Mouse (Mus musculus) lung, embryonic 14.5 days (tissue): ENCODE results near the gene Sox6. TPM values are rescaled to one million over a fixed set of nuclear protein-coding genes. Genes with fewer than 3 reads are reported as not detected.

Experiments used
- ATAC-seq: fragments of 200-750 bp; cut with Nextera tagmentation; 2 replicates; pipeline ENCODE4 v1.8.0; 2017; ENCODE audit warnings: mild to moderate bottlenecking, moderate TSS enrichment, moderate library complexity; ENCODE audit not compliant: insufficient read depth
- DNase-seq: peaks from one replicate; pipeline ENCODE4 v3.0.0-alpha.2; 2015
- H3K27ac ChIP-seq: fragments of 300-500 bp; sonication (generic); 2 replicates; pipeline ENCODE4 v1.5.1; 2014; ENCODE audit warnings: low read depth, mild to moderate bottlenecking, moderate library complexity
- H3K27me3 ChIP-seq: fragments of 300-500 bp; sonication (generic); 2 replicates; pipeline ENCODE4 v1.6.1; 2014; ENCODE audit warnings: low read length, control low read depth; ENCODE audit not compliant: insufficient read depth
- H3K36me3 ChIP-seq: fragments of 300-500 bp; sonication (generic); 2 replicates; pipeline ENCODE4 v1.6.1; 2014; ENCODE audit warnings: control low read depth; ENCODE audit not compliant: insufficient read depth
- H3K4me1 ChIP-seq: fragments of 300-500 bp; sonication (generic); 2 replicates; pipeline ENCODE4 v1.6.1; 2014; ENCODE audit warnings: antibody characterized with exemption, control low read depth; ENCODE audit not compliant: insufficient read depth
- H3K4me2 ChIP-seq: fragments of 300-500 bp; sonication (generic); 2 replicates; pipeline ENCODE4 v1.6.1; 2014; ENCODE audit warnings: mild to moderate bottlenecking
- H3K4me3 ChIP-seq: fragments of 300-500 bp; sonication (generic); 2 replicates; pipeline ENCODE4 v1.5.1; 2014; ENCODE audit warnings: low read depth, low read length
- H3K9ac ChIP-seq: fragments of 300-500 bp; sonication (generic); 2 replicates; pipeline ENCODE4 v1.6.1; 2014
- H3K9me3 ChIP-seq: fragments of 300-500 bp; sonication (generic); 2 replicates; pipeline ENCODE4 v1.6.1; 2016; ENCODE audit warnings: low read depth, low read length, control low read depth
- CTCF ChIP-seq: IDR thresholded peaks from 2 replicates; pipeline ENCODE4 v1.5.1; 2016; ENCODE audit warnings: antibody characterized with exemption, low read depth
- WGBS: fragments of 180-500 bp; shearing (Covaris S2); extraction: QIAGEN DNeasy Blood & Tissue Kit; methylation state at CpG from one replicate; pipeline ENCODE4 v1.1.7; 2014; 5-methylcytosine and 5-hydroxymethylcytosine counted together
- polyA plus RNA-seq: library from polyadenylated mRNA; unstranded; fragments of >200 nt; fragmentation: Nextera tagmentation; extraction: Ambion mirVana; gene quantifications from 2 replicates; pipeline ENCODE4 v1.2.1, GENCODE M21; 2014

Gene Sox6
- polyA plus RNA-seq, 1 experiment from 2014 or later = 22.0 TPM

DNA sequence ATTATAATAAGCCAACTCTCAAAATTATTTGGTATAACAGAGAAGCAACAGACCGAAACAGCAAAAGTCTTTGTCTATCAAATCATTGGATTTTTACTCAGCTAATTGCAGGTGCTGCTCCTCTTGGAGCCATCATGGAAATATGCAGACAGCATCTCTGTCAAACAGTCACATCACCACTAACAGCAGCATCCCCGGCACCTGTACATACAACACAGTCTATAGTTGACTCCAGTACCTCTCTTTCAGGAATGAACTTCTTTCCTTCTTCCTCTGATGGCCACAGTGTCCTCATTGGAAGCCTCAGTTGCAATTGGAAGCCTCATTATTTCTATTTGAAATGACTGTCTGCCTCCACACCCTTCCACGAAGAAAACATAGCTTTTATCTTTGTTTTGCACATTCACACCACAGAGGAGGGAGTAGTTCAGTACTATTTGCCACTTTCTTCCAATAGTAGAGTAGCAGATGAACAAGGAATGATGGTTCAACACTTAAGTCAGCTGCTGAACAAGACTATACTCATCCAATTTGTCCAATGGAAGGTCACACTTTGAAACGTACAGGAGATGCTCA lies 192.7 kb downstream of the Sox6 start:
- no peak for TF ChIP-seq CTCF
- no peaks in the 10 kb centered on the region for H3K9me3 ChIP-seq
- no peaks in the 10 kb centered on the region for H3K4me1 ChIP-seq
- ATAC-seq = no peak
- H3K27me3 ChIP-seq = no peaks in the 10 kb centered on the region
- no peaks in the 10 kb centered on the region for H3K36me3 ChIP-seq
- H3K9ac ChIP-seq = no peak overlapping the region
- no peak for DNase-seq
- H3K4me3 ChIP-seq = no peak overlapping the region
- 76% methylated on average over 4 of the region's 4 CpGs for WGBS
- no peak overlapping the region for H3K4me2 ChIP-seq
- no peak overlapping the region for H3K27ac ChIP-seq

DNA sequence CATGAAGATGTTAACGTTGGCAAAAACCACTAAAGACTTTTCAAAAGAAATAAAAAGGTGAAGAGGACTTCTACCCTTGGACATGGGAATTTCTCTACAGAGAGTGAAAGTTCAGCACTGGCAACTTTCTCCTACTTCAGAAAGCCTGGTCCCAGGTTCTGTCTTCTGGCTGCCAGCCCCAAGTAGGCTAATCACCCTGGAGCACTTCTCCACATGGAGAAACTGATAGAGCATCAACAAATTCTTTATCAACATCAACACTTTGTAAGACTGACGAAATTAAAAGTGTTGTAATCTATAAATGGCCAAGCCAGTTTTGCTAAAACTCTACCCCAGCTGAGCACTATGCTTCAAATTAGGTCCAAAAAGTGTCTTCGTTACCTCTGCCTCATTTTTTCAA lies 193.7 kb downstream of the Sox6 start:
- no peaks in the 10 kb centered on the region for H3K9me3 ChIP-seq
- H3K4me3 ChIP-seq = no peak overlapping the region
- no peaks in the 10 kb centered on the region for H3K4me1 ChIP-seq
- no peak for ATAC-seq
- no peak for TF ChIP-seq CTCF
- WGBS = 75% methylated on average over 3 of the region's 3 CpGs
- H3K4me2 ChIP-seq = no peak overlapping the region
- no peak for DNase-seq
- H3K27me3 ChIP-seq = no peaks in the 10 kb centered on the region
- no peak overlapping the region for H3K9ac ChIP-seq
- H3K36me3 ChIP-seq = no peaks in the 10 kb centered on the region
- H3K27ac ChIP-seq = no peak overlapping the region

DNA sequence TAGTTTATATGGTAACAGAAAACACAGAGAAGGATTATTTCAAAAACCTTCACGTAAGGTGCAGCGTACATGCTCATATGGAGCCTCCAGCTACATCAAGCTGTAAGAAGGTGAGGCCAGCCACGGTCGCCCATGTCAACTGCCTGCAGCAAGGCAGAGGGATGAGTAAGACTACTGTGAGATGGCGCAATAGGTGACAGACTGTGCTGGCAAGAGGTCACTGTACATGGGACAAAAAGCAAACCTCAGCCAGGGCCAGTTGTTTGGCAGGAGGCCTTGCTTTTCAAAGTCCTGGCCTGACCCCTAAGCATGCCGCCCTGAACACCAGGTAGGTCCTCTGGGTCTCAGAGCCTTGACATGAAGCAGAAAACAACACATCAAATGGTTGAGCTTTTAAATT lies 194.2 kb downstream of the Sox6 start:
- WGBS = 84% methylated on average over 6 of the region's 6 CpGs
- no peak for ATAC-seq
- H3K4me2 ChIP-seq = no peak overlapping the region

DNA sequence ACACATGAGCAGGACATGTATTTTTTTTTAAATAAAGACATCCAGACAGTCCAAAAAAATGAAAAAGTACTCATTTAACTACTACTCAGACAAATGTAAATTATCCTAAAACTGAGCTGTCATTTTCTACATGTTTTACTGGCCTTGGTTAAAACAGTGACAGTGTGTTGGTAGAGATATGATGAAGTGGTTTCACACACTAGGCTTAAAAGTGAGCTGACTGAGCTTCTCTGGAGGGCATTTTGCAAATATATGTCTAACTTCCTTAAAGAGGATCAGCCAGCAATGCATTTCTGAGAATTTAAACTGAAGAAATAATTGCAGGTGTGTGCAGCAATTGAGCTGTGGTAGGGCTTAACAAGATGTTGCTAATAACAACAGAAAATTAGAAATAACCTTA lies 196.3 kb downstream of the Sox6 start:
- Histone ChIP-seq H3K9ac (no peak overlapping the region), H3K4me1 (no peaks in the 10 kb centered on the region), H3K36me3 (no peaks in the 10 kb centered on the region), H3K27ac (no peak overlapping the region), H3K4me3 (no peak overlapping the region), H3K27me3 (no peaks in the 10 kb centered on the region), H3K9me3 (no peaks in the 10 kb centered on the region), H3K4me2 (no peak overlapping the region)
- DNase-seq (no peak), ATAC-seq (no peak)
- TF ChIP-seq CTCF = no peak

More for the DNA sequence above, 194.2 kb downstream of the Sox6 start:
- peak overlapping the region; percentile 8; the same call in 1 of the 2 replicates for H3K4me3 ChIP-seq
- TF ChIP-seq CTCF = no peak
- no peaks in the 10 kb centered on the region for H3K4me1 ChIP-seq
- H3K9ac ChIP-seq = no peak overlapping the region
- H3K27me3 ChIP-seq = no peaks in the 10 kb centered on the region
- no peaks in the 10 kb centered on the region for H3K9me3 ChIP-seq
- H3K36me3 ChIP-seq = no peaks in the 10 kb centered on the region
- H3K27ac ChIP-seq = no peak overlapping the region
- no peak for DNase-seq

DNA sequence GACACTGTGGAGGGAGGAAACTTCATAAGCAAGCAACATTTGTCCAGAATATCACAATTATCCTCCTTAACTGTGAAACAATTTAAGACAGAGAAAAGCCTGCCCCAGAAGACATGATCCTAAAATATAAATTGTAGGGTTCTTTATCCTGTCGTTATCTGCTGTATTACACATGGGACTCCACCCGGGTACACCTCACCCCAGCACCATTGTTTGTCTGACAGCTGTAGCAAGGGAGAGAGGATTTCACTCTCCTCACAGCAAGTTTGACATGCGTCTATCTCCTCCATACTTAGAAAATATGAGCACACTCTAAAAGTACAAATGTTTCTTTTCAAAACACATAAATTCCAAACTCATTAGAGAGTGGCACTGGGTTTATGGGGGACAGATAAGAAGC lies 198.0 kb downstream of the Sox6 start:
- Histone ChIP-seq H3K4me3 (no peak overlapping the region), H3K4me2 (no peak overlapping the region), H3K27ac (no peak overlapping the region), H3K4me1 (no peaks in the 10 kb centered on the region), H3K9ac (no peak overlapping the region), H3K9me3 (no peaks in the 10 kb centered on the region), H3K36me3 (no peaks in the 10 kb centered on the region), H3K27me3 (no peaks in the 10 kb centered on the region)
- no peak for TF ChIP-seq CTCF
- 58% methylated on average over 3 of the region's 3 CpGs for WGBS
- ATAC-seq (no peak), DNase-seq (no peak)

DNA sequence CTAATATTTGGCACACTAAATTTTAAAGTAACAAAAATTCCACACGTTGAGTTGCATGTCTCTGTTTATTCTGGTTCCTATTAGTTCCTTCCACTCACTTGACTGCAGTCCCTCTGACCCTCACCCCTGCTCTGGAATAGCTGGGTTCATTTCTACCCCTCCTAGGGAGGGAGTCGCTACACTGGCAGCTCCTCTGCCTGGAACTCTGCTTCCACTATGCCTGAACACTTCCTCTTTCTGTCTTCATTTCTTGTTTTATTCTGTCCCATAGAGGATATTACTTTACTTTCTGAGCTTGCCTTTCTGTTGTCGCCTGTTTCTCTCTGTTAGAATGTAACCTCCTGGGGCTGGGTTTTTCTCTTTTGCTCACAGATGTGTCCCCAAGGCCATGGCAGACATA lies 203.6 kb downstream of the Sox6 start:
- Histone ChIP-seq H3K36me3 (no peaks in the 10 kb centered on the region), H3K4me2 (no peak overlapping the region), H3K9ac (no peak overlapping the region), H3K27me3 (no peaks in the 10 kb centered on the region), H3K4me3 (no peak overlapping the region), H3K4me1 (peaks cover 11% of the 10 kb centered on the region; the same call in 1 of the 2 replicates), H3K9me3 (no peaks in the 10 kb centered on the region), H3K27ac (no peak overlapping the region)
- DNase-seq = no peak
- ATAC-seq = no peak
- 57% methylated on average over 3 of the region's 3 CpGs for WGBS
- no peak for TF ChIP-seq CTCF

DNA sequence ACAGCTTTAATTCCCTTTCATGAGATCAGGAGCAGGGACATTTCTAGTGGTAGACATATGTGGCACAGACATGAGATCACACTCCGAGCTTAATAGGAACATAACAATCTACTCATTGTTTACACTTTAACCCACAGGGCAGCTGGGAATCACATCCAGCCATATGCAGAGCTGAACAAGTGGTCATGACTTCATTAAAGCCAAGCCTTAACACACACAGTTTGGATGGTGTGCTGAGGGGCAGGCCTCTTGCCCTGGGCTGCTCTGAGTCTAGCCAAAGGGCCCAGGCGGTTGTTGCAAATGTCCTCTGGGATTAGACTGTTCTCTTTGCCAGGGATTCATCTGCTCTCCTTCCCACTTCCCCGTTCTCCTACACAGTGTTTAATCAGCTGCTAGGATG lies 204.9 kb downstream of the Sox6 start:
- TF ChIP-seq CTCF = no peak
- no peaks in the 10 kb centered on the region for H3K36me3 ChIP-seq
- H3K9ac ChIP-seq = no peak overlapping the region
- H3K27me3 ChIP-seq = no peaks in the 10 kb centered on the region
- DNase-seq (no peak), ATAC-seq (no peak)
- no peaks in the 10 kb centered on the region for H3K9me3 ChIP-seq
- peaks cover 14% of the 10 kb centered on the region; the same call in 1 of the 2 replicates for H3K4me1 ChIP-seq
- no peak overlapping the region for H3K4me2 ChIP-seq
- no peak overlapping the region for H3K27ac ChIP-seq
- 30% methylated on average over 3 of the region's 3 CpGs for WGBS
- H3K4me3 ChIP-seq = no peak overlapping the region
